Mouse (Mus musculus) small intestine, adult 2 months (tissue): Measurements from ENCODE around the gene Gm20388.

Experiments
- CTCF ChIP-seq: fragments of 200-500 bp; IDR thresholded peaks from 2 replicates; pipeline ENCODE4 v1.5.1; 2012; ENCODE audit warnings: low read depth, mild to moderate bottlenecking, control low read depth, inconsistent platforms, low read length, moderate library complexity, mixed read lengths; ENCODE audit not compliant: insufficient replicate concordance, insufficient read length; ENCODE audit errors: extremely low read depth
- POLR2A ChIP-seq: fragments of 200-500 bp; IDR thresholded peaks from 2 replicates; pipeline ENCODE4 v1.6.1; 2012; ENCODE audit warnings: low read depth, mild to moderate bottlenecking, control low read depth, inconsistent platforms, low read length, moderate library complexity

GRCm38 (mm10) chr8:120523641-120524040 lies 613.0 kb downstream of the Gm20388 start:
- TF ChIP-seq CTCF: no peak
- no peak for TF ChIP-seq POLR2A
